Mouse (Mus musculus) intestine, postnatal 0 days (tissue): ENCODE measurements at regions not wholly inside any gene's neighbourhood (a gene's known extent, or its start where the extent isn't known, plus 50 kb on each side); places are given as distances from the start of the nearest gene placed in this dataset.
A peak's percentile ranks its signal among the peaks of the same experiment; 100 is the strongest.

Source experiments
- ATAC-seq: fragments of 200-750 bp; cut with Nextera tagmentation; 2 replicates; pipeline ENCODE4 v1.8.0; 2017; ENCODE audit warnings: mild to moderate bottlenecking, moderate TSS enrichment, moderate library complexity
- H3K27ac ChIP-seq: fragments of 300-500 bp; sonication (generic); 2 replicates; pipeline ENCODE4 v1.5.1; 2014; ENCODE audit warnings: mild to moderate bottlenecking, low read depth, low read length, moderate library complexity
- H3K27me3 ChIP-seq: fragments of 300-500 bp; sonication (generic); replicated peaks from 2 replicates; pipeline ENCODE4 v1.6.1; 2014; ENCODE audit warnings: low read length, mixed read lengths; ENCODE audit not compliant: control insufficient read depth, insufficient read depth
- H3K36me3 ChIP-seq: fragments of 300-500 bp; sonication (generic); 2 replicates; pipeline ENCODE4 v1.6.1; 2014; ENCODE audit warnings: mild to moderate bottlenecking, moderate library complexity; ENCODE audit not compliant: control insufficient read depth, insufficient read depth
- H3K4me1 ChIP-seq: fragments of 300-500 bp; sonication (generic); replicated peaks from 2 replicates; pipeline ENCODE4 v1.6.1; 2014; ENCODE audit warnings: antibody characterized with exemption, low read length, mixed read lengths; ENCODE audit not compliant: control insufficient read depth, insufficient read depth
- H3K4me2 ChIP-seq: fragments of 300-500 bp; sonication (generic); replicated peaks from 2 replicates; pipeline ENCODE4 v1.6.1; 2014; ENCODE audit warnings: low read depth, mild to moderate bottlenecking, moderate library complexity
- H3K4me3 ChIP-seq: fragments of 300-500 bp; sonication (generic); 2 replicates; pipeline ENCODE4 v1.5.1; 2014; ENCODE audit warnings: low read depth, low read length
- H3K9ac ChIP-seq: fragments of 300-500 bp; sonication (generic); 2 replicates; pipeline ENCODE4 v1.6.1; 2014; ENCODE audit warnings: mild to moderate bottlenecking, low read depth, low read length
- H3K9me3 ChIP-seq: fragments of 300-500 bp; sonication (generic); 2 replicates; pipeline ENCODE4 v1.6.1; 2016; ENCODE audit warnings: mixed run types; ENCODE audit not compliant: control insufficient read depth
- CTCF ChIP-seq: sonication (generic); IDR thresholded peaks from 2 replicates; pipeline ENCODE4 v1.5.1; 2016; ENCODE audit warnings: low read depth, mild to moderate bottlenecking, control low read depth, antibody characterized with exemption, moderate library complexity
- WGBS: fragments of 180-500 bp; shearing (Covaris S2); extraction: QIAGEN DNeasy Blood & Tissue Kit; methylation state at CpG from one replicate; pipeline ENCODE4 v1.1.7; 2014; 5-methylcytosine and 5-hydroxymethylcytosine counted together

- H3K9ac ChIP-seq, result no peak overlapping the region
- 41% methylated on average over 1 of the region's 1 CpGs for WGBS
- ATAC-seq, result no peak
Observed at GRCm38 (mm10) chr9:112811946-112812345, 576.2 kb upstream of the Arpp21 start.

GRCm38 (mm10) chr9:112799583-112800220 is 564.0 kb upstream of the Arpp21 start:
- no peak overlapping the region for H3K27ac ChIP-seq
- H3K9me3 ChIP-seq, result no peaks in the 10 kb centered on the region
- no peak for ATAC-seq
- H3K36me3 ChIP-seq, result no peaks in the 10 kb centered on the region
- no peak overlapping the region for H3K4me2 ChIP-seq
- no peak overlapping the region for H3K4me3 ChIP-seq
- no peaks in the 10 kb centered on the region for H3K4me1 ChIP-seq
- TF ChIP-seq CTCF, result no peak
- 71% methylated on average over 2 of the region's 2 CpGs for WGBS
- H3K27me3 ChIP-seq, result no peaks in the 10 kb centered on the region
- H3K9ac ChIP-seq, result no peak overlapping the region

More at GRCm38 (mm10) chr9:112811946-112812345, 576.2 kb upstream of the Arpp21 start:
- Histone ChIP-seq H3K4me2 (no peak overlapping the region), H3K27ac (no peak overlapping the region), H3K36me3 (no peaks in the 10 kb centered on the region), H3K27me3 (no peaks in the 10 kb centered on the region), H3K4me3 (no peak overlapping the region), H3K9me3 (no peaks in the 10 kb centered on the region), H3K4me1 (no peaks in the 10 kb centered on the region)
- TF ChIP-seq CTCF, result peak; percentile 31; the same call in 1 of the 2 replicates

- no peaks in the 10 kb centered on the region for H3K36me3 ChIP-seq
- no peaks in the 10 kb centered on the region for H3K9me3 ChIP-seq
- H3K9ac ChIP-seq, result no peak overlapping the region
- H3K4me2 ChIP-seq, result no peak overlapping the region
- no peaks in the 10 kb centered on the region for H3K4me1 ChIP-seq
- H3K27ac ChIP-seq, result no peak overlapping the region
- H3K4me3 ChIP-seq, result no peak overlapping the region
- TF ChIP-seq CTCF, result peak; percentile 42
- no peaks in the 10 kb centered on the region for H3K27me3 ChIP-seq
- no peak for ATAC-seq
- WGBS, result 59% methylated on average over 2 of the region's 2 CpGs
Observed at GRCm38 (mm10) chr9:112793537-112793936, 557.8 kb upstream of the Arpp21 start.

GRCm38 (mm10) chr9:112771981-112772380 is 536.2 kb upstream of the Arpp21 start:
- Histone ChIP-seq H3K27ac (no peak overlapping the region), H3K4me3 (no peak overlapping the region), H3K9ac (no peak overlapping the region), H3K9me3 (no peaks in the 10 kb centered on the region), H3K36me3 (no peaks in the 10 kb centered on the region), H3K4me2 (no peak overlapping the region), H3K27me3 (no peaks in the 10 kb centered on the region), H3K4me1 (no peaks in the 10 kb centered on the region)
- TF ChIP-seq CTCF, result no peak
- 74% methylated on average over 3 of the region's 3 CpGs for WGBS
- no peak for ATAC-seq

- Histone ChIP-seq H3K27ac (no peak overlapping the region), H3K4me3 (no peak overlapping the region), H3K9ac (no peak overlapping the region), H3K27me3 (no peaks in the 10 kb centered on the region), H3K4me2 (no peak overlapping the region), H3K4me1 (no peaks in the 10 kb centered on the region), H3K9me3 (no peaks in the 10 kb centered on the region), H3K36me3 (no peaks in the 10 kb centered on the region)
- no peak for ATAC-seq
- WGBS, result 58% methylated on average over 5 of the region's 5 CpGs
- no peak for TF ChIP-seq CTCF
Observed at GRCm38 (mm10) chr9:112744616-112745015, 508.9 kb upstream of the Arpp21 start.

GRCm38 (mm10) chr9:112743871-112744590 is 508.3 kb upstream of the Arpp21 start:
- no peak overlapping the region for H3K27ac ChIP-seq
- no peak overlapping the region for H3K9ac ChIP-seq
- no peaks in the 10 kb centered on the region for H3K4me1 ChIP-seq
- no peaks in the 10 kb centered on the region for H3K36me3 ChIP-seq
- 30% methylated on average over 1 of the region's 1 CpGs for WGBS
- TF ChIP-seq CTCF, result no peak
- no peaks in the 10 kb centered on the region for H3K27me3 ChIP-seq
- no peak for ATAC-seq
- no peak overlapping the region for H3K4me2 ChIP-seq
- no peak overlapping the region for H3K4me3 ChIP-seq
- no peaks in the 10 kb centered on the region for H3K9me3 ChIP-seq
